Mouse (Mus musculus): ENCODE results near the gene Kcnh1.

Gene Kcnh1

GRCm38 (mm10) chr1:192415813-192416212, 225.2 kb downstream of the Kcnh1 start:
- no peak for DNase-seq (ENCODE audit: extremely low spot score)

DNA sequence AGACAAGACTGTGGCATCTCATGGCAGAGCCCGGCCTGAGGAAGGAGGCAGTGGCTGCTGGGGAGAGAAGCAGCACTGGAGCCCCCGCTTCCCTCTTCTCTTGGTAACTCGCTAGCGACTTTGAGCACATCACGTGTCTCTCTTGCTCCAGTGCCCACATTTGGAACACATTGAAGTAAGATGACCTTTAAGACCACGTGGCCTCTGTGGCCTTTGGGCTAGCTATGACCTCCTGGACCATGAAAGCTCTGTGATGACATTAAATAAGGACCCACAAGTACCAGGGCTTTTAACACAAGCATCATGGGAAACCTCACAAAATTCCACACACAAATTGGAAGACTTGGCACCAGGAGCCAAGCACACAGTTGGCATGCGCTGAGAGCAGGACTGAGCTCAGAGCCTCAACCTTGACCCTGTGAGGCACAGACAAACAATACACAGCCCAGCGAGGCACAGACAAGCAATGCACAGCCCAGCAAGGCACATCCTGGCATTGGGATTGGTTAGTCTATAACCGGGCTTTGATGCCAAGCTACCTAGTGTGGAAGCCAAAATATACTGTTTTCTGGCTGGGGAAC, 225.8 kb downstream of the Kcnh1 start:
- DNase-seq (ENCODE audit: extremely low spot score): peak; percentile 4

- no peak for DNase-seq (ENCODE audit: extremely low spot score)
Observed at GRCm38 (mm10) chr1:192419176-192419575, 228.6 kb downstream of the Kcnh1 start.

DNA sequence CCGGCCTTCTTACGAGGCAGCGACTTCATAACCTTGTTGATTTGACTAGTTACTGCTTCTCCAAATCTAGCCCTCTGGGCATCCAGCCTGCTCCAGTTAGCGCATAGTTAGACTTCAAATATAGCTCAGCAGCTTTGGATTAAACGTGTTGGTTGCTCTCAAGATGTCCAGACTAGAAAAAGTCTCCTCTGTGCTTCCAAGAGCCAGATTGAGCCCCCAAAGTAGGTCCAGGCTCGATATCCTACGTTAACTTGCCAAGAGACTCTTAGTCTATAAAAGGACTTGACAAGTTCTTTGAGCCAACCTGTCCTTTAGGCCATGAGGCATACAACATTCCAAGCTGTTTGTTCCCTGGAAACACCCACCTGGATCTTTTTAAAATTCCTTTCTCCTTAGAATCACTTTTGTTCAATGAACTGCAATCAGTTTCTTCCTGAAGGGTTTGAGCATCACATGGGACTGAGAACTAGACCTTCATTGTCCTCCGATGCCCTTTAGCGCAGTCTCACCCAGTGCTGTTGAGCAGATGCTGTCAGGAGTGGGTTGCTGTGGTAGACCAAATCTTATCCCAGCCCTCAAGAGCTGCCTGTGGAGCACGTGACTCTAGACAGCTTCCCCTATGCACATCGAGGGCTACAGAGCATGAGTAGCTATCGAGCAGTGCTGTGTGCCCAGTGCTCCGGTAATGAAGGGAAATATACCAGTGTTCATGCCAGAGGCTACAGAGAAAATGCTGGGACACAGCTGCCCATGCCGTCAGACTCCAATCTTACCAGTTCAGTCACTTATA, 231.0 kb downstream of the Kcnh1 start:
- no peak for DNase-seq (ENCODE audit: extremely low spot score)

DNA sequence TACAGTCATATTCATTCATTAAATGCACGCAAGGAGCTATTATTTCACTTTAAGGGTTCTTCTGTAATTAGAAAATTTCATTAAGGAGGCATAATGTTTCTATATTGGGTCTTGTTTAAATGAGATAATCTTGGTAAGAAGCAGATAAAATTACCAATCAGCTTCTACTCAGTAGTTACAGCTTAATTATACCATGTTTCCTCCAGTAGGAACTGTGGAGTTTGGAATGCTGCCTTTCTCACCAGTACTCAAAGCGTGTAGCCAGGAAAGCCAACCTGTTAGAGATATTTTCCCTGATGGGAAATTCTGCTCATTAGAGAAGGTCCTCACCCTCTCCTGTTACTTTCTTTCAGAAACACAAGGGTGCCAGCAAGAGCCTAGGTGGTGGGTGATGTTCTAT, 240.8 kb downstream of the Kcnh1 start:
- DNase-seq (ENCODE audit: extremely low spot score): no peak

GRCm38 (mm10) chr1:192435503-192435902, 244.9 kb downstream of the Kcnh1 start:
- DNase-seq (ENCODE audit: extremely low spot score): no peak

GRCm38 (mm10) chr1:192439151-192439837, 248.7 kb downstream of the Kcnh1 start:
- no peak for DNase-seq (ENCODE audit: extremely low spot score)

DNA sequence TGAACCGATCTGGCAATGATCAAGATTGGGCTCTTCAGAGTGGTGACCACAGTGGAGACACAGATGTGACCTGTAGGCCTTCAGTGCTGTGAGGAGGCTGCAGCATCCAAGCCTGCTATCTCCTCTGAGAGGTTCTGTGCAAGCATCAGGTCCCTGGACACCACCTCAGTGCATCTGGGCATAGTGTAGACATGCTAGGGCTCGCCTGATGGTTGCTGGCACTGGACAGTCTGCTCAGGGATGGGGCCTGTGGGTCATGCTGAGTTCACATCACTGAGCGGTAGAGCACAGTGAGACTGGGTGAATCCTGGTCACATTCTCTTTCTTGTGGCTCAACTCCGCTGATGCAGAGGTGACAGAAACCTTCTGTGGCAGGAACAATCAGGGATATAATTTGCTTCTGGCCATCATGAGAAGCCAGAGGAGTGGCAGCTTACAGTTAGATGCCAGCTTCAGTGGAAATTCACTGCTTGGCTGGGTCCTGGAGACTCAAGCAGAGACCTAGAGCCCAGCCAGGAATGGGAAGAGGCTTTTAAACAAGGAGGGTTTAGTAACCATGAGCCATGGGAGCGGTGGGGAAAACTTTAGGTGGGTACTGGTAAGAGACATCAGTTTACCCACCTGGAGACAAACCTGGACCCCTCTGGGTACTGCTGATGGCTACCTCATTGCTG, 252.3 kb downstream of the Kcnh1 start:
- no peak for DNase-seq (ENCODE audit: extremely low spot score)

DNA sequence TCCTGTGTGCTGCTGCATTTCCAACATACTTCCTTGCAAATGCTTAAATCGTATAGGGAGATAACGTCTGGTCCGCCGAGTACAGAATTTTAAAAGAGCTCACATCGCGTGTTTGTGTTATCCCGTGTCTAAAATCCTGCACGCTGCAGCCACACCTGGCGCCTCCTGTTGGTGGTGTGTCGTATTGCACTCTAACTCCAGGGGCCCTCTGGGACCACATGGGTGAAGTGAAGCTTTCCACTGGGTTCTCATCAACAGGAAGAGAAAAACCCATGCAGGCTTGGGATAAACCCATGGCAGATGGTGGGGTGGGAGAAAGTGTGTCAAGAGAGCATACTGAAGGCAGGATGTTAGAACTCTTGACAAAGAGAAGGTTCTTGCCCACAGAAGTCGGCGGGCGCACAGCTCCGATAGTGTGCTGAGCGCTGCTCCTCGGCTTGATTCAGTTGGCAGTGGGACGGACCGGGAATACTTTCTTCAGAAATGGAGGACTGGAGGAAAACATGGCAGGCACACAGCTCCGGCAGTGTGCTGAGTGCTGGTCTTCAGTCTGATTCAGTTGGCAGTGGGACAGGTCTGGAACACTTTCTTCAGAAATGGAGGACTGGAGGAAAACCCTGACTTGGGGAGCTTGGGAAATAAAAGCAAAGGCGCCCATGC, 253.6 kb downstream of the Kcnh1 start:
- no peak for DNase-seq (ENCODE audit: extremely low spot score)

DNA sequence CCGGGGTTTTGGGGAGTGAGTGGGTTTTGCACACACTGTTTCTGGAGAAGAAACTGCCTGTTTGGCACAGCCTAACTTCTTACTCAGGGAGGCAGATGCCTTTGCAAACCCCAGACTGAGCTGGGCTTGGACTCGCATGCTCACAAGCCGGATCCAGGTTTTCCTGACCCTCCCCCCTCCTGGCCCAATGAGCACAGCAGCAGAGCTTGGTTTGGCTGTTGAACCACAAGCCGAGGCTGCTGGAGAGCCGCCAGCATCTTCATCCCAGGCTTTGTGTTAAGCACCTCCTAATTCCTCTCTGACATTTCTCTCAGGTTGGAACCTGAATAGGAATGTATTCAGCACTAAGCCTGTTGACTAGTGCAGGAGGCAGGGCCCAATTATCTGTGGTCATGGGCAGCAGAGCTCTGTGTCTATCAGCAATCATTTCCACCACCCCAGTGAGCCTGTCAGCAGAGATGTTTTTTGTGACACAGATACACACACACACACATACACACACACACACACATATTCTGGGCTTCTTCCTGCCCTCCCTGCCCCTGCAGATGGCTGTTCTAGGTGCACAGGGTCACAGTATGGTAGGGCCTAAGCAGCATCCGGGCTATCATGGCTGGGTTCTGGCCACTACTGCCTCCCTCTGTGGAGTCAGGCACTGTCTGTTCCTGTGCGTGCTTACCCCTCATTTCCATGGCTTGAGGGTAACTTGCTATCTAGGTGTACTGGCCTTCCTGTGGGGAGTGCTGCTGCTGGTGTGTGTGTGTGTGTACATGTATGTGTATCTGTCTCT, 254.3 kb downstream of the Kcnh1 start:
- DNase-seq (ENCODE audit: extremely low spot score): no peak

- DNase-seq (ENCODE audit: extremely low spot score): no peak
Observed at GRCm38 (mm10) chr1:192446158-192446557, 255.6 kb downstream of the Kcnh1 start.

DNA sequence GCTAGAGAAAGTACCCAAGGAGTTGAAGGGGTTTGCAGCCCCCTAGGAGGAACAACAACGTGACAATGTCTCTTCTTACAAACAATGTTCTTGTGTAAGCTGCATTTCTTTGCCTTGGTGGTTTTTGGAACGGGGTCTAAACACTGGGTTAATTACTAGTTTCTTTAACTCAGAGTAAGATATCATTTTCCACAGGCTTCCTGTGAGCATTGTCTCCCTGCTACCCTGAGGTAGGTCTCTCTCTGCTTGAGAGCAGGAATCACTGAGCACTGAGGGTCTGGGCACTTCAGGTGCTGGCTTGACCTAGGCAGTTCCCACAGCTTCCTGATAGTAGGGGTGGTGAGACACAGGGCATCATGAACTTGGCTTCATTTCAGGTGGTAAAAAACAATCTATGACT, 257.1 kb downstream of the Kcnh1 start:
- no peak for DNase-seq (ENCODE audit: extremely low spot score)

GRCm38 (mm10) chr1:192448512-192448911, 257.9 kb downstream of the Kcnh1 start:
- no peak for DNase-seq (ENCODE audit: extremely low spot score)

DNA sequence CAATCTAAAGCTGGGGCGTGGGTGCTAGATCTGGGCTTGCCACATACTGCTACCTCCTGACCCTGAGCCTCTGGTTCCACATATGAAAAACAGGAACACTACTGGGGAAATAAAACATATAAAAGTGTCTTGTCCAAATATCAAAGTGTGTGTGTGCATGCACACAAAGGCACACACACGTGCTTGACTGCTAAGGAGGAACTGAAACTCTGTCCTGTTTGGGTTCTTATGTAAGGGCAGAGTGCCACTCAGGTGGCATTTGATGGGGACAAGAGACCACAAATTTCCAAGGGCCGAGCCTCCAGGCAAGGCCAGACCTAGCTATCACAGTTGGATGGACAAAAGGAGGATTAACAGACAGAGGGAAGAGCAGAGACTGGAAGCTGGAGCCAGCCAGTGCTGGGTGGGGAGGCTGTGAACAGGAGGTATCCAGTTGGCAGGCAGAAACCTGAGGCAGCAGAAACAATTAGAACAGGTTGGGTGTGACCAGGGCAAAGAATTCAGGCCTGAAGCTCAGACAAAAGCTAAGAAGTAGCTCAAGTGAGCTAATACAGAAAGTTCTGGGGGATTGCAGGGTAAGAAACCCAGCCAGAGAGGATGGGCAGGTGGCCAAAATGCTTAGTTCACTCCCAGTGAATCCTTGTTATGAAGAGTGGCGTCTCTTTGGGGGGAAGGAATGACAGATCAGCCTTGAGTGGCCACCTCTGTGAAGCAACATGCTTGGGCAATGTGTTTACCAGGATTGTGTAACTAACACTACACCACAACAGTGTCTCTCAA, 259.2 kb downstream of the Kcnh1 start:
- DNase-seq (ENCODE audit: extremely low spot score): no peak

DNA sequence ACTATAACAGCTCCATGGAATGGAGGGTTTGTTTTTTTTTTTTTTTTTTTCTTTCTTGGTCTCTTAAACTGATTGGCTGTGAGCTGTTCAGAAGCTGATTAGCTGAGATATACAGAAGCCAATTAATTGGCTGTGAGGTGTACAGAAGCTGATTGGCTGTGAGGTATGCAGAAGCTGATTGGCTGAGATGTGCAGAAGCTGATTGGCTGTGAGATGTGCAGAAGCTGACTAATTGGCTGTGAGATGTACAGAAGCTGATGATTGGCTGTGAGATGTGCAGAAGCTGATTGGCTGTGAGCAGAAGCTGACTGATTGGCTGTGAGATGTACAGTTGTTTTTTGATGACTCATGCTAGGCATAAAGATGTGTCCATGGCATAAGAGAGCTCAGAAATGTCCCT, 259.9 kb downstream of the Kcnh1 start:
- no peak for DNase-seq (ENCODE audit: extremely low spot score)

DNA sequence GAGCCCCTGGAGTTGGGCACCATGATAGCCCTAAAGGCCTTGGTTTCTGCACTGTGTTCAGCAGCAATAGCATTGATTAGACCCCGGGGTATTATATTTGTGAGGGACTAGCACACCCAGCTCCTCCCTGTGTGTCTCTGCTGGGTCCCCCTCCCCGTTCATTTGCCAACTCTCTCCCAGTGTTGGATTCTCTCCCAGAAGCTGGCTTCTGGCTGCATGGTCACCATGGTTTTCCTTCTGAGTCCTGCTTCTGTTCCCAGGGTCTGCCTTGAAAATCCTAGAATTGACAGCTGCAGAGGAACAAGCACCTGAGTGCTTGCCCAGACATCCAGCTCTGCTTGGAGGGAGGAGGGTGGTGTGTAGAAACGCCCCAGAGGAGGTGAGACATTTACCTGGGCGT, 261.1 kb downstream of the Kcnh1 start:
- no peak for DNase-seq (ENCODE audit: extremely low spot score)

- DNase-seq (ENCODE audit: extremely low spot score): no peak
Observed at GRCm38 (mm10) chr1:192454501-192454900, 263.9 kb downstream of the Kcnh1 start.

DNA sequence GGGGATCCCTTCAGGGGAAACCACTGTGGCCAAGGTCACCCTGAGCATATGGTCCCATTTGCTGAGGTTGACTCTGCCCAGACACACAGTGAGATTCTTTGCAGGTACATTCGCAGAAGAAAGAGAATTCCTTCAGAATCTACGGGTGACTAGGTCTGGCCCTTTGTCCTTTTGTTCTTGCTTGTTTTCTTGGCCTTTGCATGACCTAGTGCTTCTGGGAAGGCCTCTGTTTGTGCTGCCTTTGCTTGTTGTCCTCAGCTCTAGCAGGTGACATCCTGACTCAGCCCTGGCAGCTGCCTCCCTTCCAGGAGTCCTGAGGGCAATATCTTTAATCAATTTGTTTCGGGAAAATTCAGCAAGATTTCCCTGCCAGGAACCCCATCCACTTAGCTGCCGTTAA, 264.4 kb downstream of the Kcnh1 start:
- DNase-seq (ENCODE audit: extremely low spot score): no peak

GRCm38 (mm10) chr1:192457037-192457436, 266.5 kb downstream of the Kcnh1 start:
- DNase-seq (ENCODE audit: extremely low spot score): no peak

- DNase-seq (ENCODE audit: extremely low spot score): peak; percentile 61
Observed at GRCm38 (mm10) chr1:192457526-192458206, 267.1 kb downstream of the Kcnh1 start.

All from embryo, embryonic 9.5 days (tissue).